Comparison of ENCODE assay signal across 27 mouse cellular contexts in genomic region chr17:63410101-63410500, GRCm38 (mm10).
DNase-seq lines count a peak whose midpoint lies in the region; ATAC-seq and TF ChIP-seq lines count a peak whose summit lies in the region.
"Had no signal": no experiment of that assay in that cellular context is flagged by ENCODE, and none has a peak within 500 bp of the region (broad histone marks: within the 10 kb centered on the region; RNA-seq: fewer than 3 reads in every experiment).

No protein-coding gene starts in this region.

- 60% methylated on average over 2 of the region's 2 CpGs for WGBS in kidney, embryonic 14.5 days
- WGBS in liver, adult 2 months: 92% methylated on average over 2 of the region's 2 CpGs
- 94% methylated on average over 2 of the region's 2 CpGs for WGBS in liver, embryonic 11.5 days

- TF ChIP-seq POLR2A in liver, adult 2 months (IDR thresholded peaks at IDR 0.05; ENCODE audit: extremely low read depth, insufficient read depth, low read length): no peak

- H3K27me3 ChIP-seq in kidney, embryonic 14.5 days (ENCODE audit: control insufficient read depth, insufficient read depth, low read length): no peaks in the 10 kb centered on the region
- H3K27me3 ChIP-seq in liver, adult 2 months (ENCODE audit: control insufficient read depth, insufficient read depth, low read length): no peaks in the 10 kb centered on the region
- H3K27me3 ChIP-seq in liver, embryonic 11.5 days (replicated peaks; ENCODE audit: control insufficient read depth, insufficient read depth, low read length): no peaks in the 10 kb centered on the region
- H3K27me3 ChIP-seq: embryonic facial prominence, embryonic 13.5 days; forebrain, embryonic 12.5 days; forebrain, embryonic 15.5 days; heart, embryonic 12.5 days; heart, embryonic 15.5 days; hindbrain, embryonic 12.5 days had no signal

- peaks cover 15% of the 10 kb centered on the region; the same call in 1 of the 2 replicates for H3K79me2 ChIP-seq in liver, adult 2 months (ENCODE audit: control insufficient read depth, insufficient read depth, low read length)

- peak; percentile 26 for DNase-seq in kidney, adult 11 months
- DNase-seq in kidney, postnatal 14 days: no peak
- peak; percentile 69 for DNase-seq in kidney, adult 9 months
- peak; percentile 75 for DNase-seq in liver, adult 2 months (ENCODE audit: extremely low read depth, low read depth, low spot score)
- DNase-seq in liver, embryonic 11.5 days (ENCODE audit: low spot score): no peak
- DNase-seq in yolk sac, embryonic 10.5 days (ENCODE audit: low spot score): peak; percentile 42
- DNase-seq in right cerebral cortex, adult 2 months (ENCODE audit: low spot score in 2 of 2): no peak
- DNase-seq: adrenal gland, adult 8-10 months; adrenal gland, postnatal 25 days; cerebellum, adult 11-12 months; cerebellum, adult 8-10 months; cerebellum, postnatal 10 days; cerebellum, postnatal 36 days; embryo, embryonic 11 days; gastrocnemius, postnatal 25 days; heart, adult 18-20 months; heart, postnatal 10 days had no signal

- H3K4me3 ChIP-seq in kidney, embryonic 14.5 days (ENCODE audit: low read length): no peak overlapping the region
- no peak overlapping the region for H3K4me3 ChIP-seq in liver, adult 2 months (ENCODE audit: insufficient read depth, low read depth, low read length)
- H3K4me3 ChIP-seq in liver, embryonic 11.5 days (ENCODE audit: low read depth, low read length): no peak overlapping the region
- H3K4me3 ChIP-seq: embryonic facial prominence, embryonic 10.5 days; embryonic facial prominence, embryonic 13.5 days; erythroblast, embryonic 14.5 days; forebrain, embryonic 12.5 days; forebrain, embryonic 15.5 days; heart, embryonic 12.5 days; heart, embryonic 15.5 days; hindbrain, embryonic 12.5 days had no signal

- H3K9ac ChIP-seq in kidney, embryonic 14.5 days (ENCODE audit: low read depth, low read length): no peak overlapping the region
- no peak overlapping the region for H3K9ac ChIP-seq in liver, adult 2 months (ENCODE audit: low read depth, low read length)
- no peak overlapping the region for H3K9ac ChIP-seq in liver, embryonic 11.5 days (ENCODE audit: low read depth, low read length)
- H3K9ac ChIP-seq: embryonic facial prominence, embryonic 13.5 days; forebrain, embryonic 12.5 days; forebrain, embryonic 15.5 days; heart, embryonic 12.5 days; heart, embryonic 15.5 days; hindbrain, embryonic 12.5 days had no signal

- no peak overlapping the region for H3K27ac ChIP-seq in kidney, embryonic 14.5 days (ENCODE audit: low read depth, low read length)
- no peak overlapping the region for H3K27ac ChIP-seq in liver, adult 2 months (replicated peaks; ENCODE audit: insufficient read depth, low read depth, low read length)
- H3K27ac ChIP-seq in liver, embryonic 11.5 days (ENCODE audit: low read depth, low read length): no peak overlapping the region
- H3K27ac ChIP-seq: embryonic facial prominence, embryonic 10.5 days; embryonic facial prominence, embryonic 13.5 days; forebrain, embryonic 12.5 days; forebrain, embryonic 15.5 days; heart, embryonic 15.5 days; hindbrain, embryonic 12.5 days had no signal

- H3K9me3 ChIP-seq in kidney, embryonic 14.5 days (ENCODE audit: control insufficient read depth, low read length): no peaks in the 10 kb centered on the region
- H3K9me3 ChIP-seq in liver, embryonic 11.5 days (ENCODE audit: control insufficient read depth, low read length): no peaks in the 10 kb centered on the region
- H3K9me3 ChIP-seq: embryonic facial prominence, embryonic 10.5 days; heart, embryonic 15.5 days had no signal

- no peaks in the 10 kb centered on the region for H3K36me3 ChIP-seq in kidney, embryonic 14.5 days (ENCODE audit: control insufficient read depth, insufficient read depth, low read length)
- H3K36me3 ChIP-seq in liver, adult 2 months (ENCODE audit: control insufficient read depth, insufficient read depth, low read length): no peaks in the 10 kb centered on the region; the same call in 1 of the 2 replicates
- no peaks in the 10 kb centered on the region for H3K36me3 ChIP-seq in liver, embryonic 11.5 days (ENCODE audit: control insufficient read depth, insufficient read depth, low read length)
- H3K36me3 ChIP-seq: forebrain, embryonic 12.5 days; forebrain, embryonic 15.5 days; heart, embryonic 12.5 days; hindbrain, embryonic 12.5 days had no signal

- ATAC-seq in kidney, embryonic 14.5 days (ENCODE audit: low FRiP score, low TSS enrichment): no peak
- no peak for ATAC-seq in liver, embryonic 11.5 days (replicated peaks; ENCODE audit: low FRiP score)
- ATAC-seq: activated CD4-positive, CD25-positive, alpha-beta regulatory T cell, adult 4 months; forebrain, embryonic 15.5 days had no signal

- TF ChIP-seq CTCF in liver, adult 2 months (IDR thresholded peaks at IDR 0.05; ENCODE audit: low read depth, low read length): no peak

- no peak overlapping the region for H3K4me2 ChIP-seq in kidney, embryonic 14.5 days (replicated peaks; ENCODE audit: low read depth, low read length)
- no peak overlapping the region for H3K4me2 ChIP-seq in liver, embryonic 11.5 days
- H3K4me2 ChIP-seq: embryonic facial prominence, embryonic 13.5 days; forebrain, embryonic 12.5 days; forebrain, embryonic 15.5 days; heart, embryonic 12.5 days; heart, embryonic 15.5 days; hindbrain, embryonic 12.5 days had no signal

- H3K4me1 ChIP-seq in kidney, embryonic 14.5 days (ENCODE audit: control insufficient read depth, insufficient read depth, low read length): no peaks in the 10 kb centered on the region; the same call in 1 of the 2 replicates
- H3K4me1 ChIP-seq in liver, adult 2 months (ENCODE audit: control insufficient read depth, insufficient read depth, low read length): peaks cover 17% of the 10 kb centered on the region; the same call in 1 of the 2 replicates
- no peaks in the 10 kb centered on the region for H3K4me1 ChIP-seq in liver, embryonic 11.5 days (replicated peaks; ENCODE audit: control insufficient read depth, insufficient read depth, low read length)
- H3K4me1 ChIP-seq: hindbrain, embryonic 12.5 days had no signal

Comparison
In these comparisons a context has a peak if more than half of its experiments do, and no peak if none do; other contexts are left out.
1. DNase-seq: peak in kidney, adult 11 months (single experiment), kidney, adult 9 months (single experiment), liver, adult 2 months (single experiment) and yolk sac, embryonic 10.5 days (single experiment); none in kidney, postnatal 14 days (single experiment), liver, embryonic 11.5 days (single experiment) and right cerebral cortex, adult 2 months (0 of 2).